Mouse (Mus musculus): ENCODE results near the gene Cenpu. TPM values are rescaled to one million over a fixed set of nuclear protein-coding genes. Genes with fewer than 3 reads are reported as not detected.

Cenpu gene
- polyA plus RNA-seq, 1 experiment from 2014 or later: 8.8 TPM

Other genes with a start within 250 kb of the Cenpu start
- 11.4 and 13.1 TPM in 2 replicates for gene Acsl1, start 81.0 kb upstream of the Cenpu start, polyA plus RNA-seq (2015; fragmentation: Nextera tagmentation; extraction: Ambion mirVana)
- gene Primpol, start 65.2 kb downstream of the Cenpu start, polyA plus RNA-seq (2015; fragmentation: Nextera tagmentation; extraction: Ambion mirVana): 9.5 and 12.6 TPM in 2 replicates
- gene Casp3, start 65.3 kb downstream of the Cenpu start, polyA plus RNA-seq (2015; fragmentation: Nextera tagmentation; extraction: Ambion mirVana): 315 and 322 TPM in 2 replicates
- 11.2 TPM in 2 replicates for gene Irf2, start 187.7 kb downstream of the Cenpu start, polyA plus RNA-seq (2015; fragmentation: Nextera tagmentation; extraction: Ambion mirVana)